Mouse (Mus musculus) kidney, adult 2 months (tissue): ENCODE measurements around the gene Npw.

Source experiments
- CTCF ChIP-seq: fragments of 200-500 bp; conservative IDR thresholded peaks from 2 replicates; pipeline ENCODE4 v1.5.1; 2011; ENCODE audit warnings: low read depth, mild to moderate bottlenecking, control low read depth, low read length, moderate library complexity, mixed read lengths; ENCODE audit not compliant: insufficient read depth, insufficient read length
- POLR2A ChIP-seq: fragments of 200-500 bp; IDR thresholded peaks from one replicate; pipeline ENCODE4 v1.6.1; 2011; ENCODE audit warnings: low read depth, low read length, control low read depth

DNA sequence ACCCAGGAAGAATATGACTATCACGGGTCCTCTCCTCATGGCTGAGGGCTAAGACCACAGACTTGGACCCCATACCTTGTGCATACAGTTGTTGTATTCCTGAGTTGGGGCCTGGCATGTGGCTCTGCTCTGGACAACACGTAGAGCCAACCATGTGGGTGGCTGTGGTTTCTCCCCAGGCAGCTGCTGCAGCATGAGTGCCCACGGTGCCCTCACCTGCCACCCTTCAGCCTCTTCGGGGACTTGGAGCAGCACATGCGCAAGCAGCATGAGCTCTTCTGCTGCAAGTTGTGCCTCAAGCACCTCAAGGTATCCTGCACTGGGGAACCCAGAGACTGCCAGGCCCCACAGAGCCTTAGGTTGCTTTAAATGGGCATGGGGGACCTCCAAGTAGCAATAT is 18.6 kb upstream of the Npw start:
- no peak for TF ChIP-seq CTCF
- no peak for TF ChIP-seq POLR2A
